Mouse (Mus musculus): ENCODE results near the gene Nudt15.
A peak's percentile ranks its signal among the peaks of the same experiment; 100 is the strongest.

Nudt15 gene

GRCm38 (mm10) chr14:73507702-73508376, 40.2 kb downstream of the Nudt15 start:
- DNase-seq: no peak

GRCm38 (mm10) chr14:73507200-73507599, 40.8 kb downstream of the Nudt15 start:
- no peak for DNase-seq

GRCm38 (mm10) chr14:73506283-73506682, 41.8 kb downstream of the Nudt15 start:
- no peak for DNase-seq

- DNase-seq: no peak
Observed at GRCm38 (mm10) chr14:73503237-73503933, 44.7 kb downstream of the Nudt15 start.

- DNase-seq: peak; percentile 47 to 63
Observed at GRCm38 (mm10) chr14:73502591-73503184, 45.4 kb downstream of the Nudt15 start.

- no peak for DNase-seq
Observed at GRCm38 (mm10) chr14:73501721-73502120, 46.3 kb downstream of the Nudt15 start.

GRCm38 (mm10) chr14:73501283-73501682, 46.8 kb downstream of the Nudt15 start:
- no peak for DNase-seq

GRCm38 (mm10) chr14:73495753-73496152, 52.3 kb downstream of the Nudt15 start:
- no peak for DNase-seq

GRCm38 (mm10) chr14:73494122-73494521, 53.9 kb downstream of the Nudt15 start:
- no peak for DNase-seq

- DNase-seq: no peak
Observed at GRCm38 (mm10) chr14:73493356-73493755, 54.7 kb downstream of the Nudt15 start.

GRCm38 (mm10) chr14:73486641-73487040, 61.4 kb downstream of the Nudt15 start:
- DNase-seq: no peak

GRCm38 (mm10) chr14:73484366-73485110, 63.5 kb downstream of the Nudt15 start:
- DNase-seq: peak in 1 of 2 experiments; percentile 24

GRCm38 (mm10) chr14:73483516-73484229, 64.4 kb downstream of the Nudt15 start:
- DNase-seq: no peak

- no peak for DNase-seq
Observed at GRCm38 (mm10) chr14:73479771-73480170, 68.3 kb downstream of the Nudt15 start.

- DNase-seq: no peak
Observed at GRCm38 (mm10) chr14:73478321-73478720, 69.7 kb downstream of the Nudt15 start.

- DNase-seq: no peak
Observed at GRCm38 (mm10) chr14:73477077-73477476, 71.0 kb downstream of the Nudt15 start.

GRCm38 (mm10) chr14:73476361-73476934, 71.6 kb downstream of the Nudt15 start:
- no peak for DNase-seq

- peak in 1 of 2 experiments; percentile 17 for DNase-seq
Observed at GRCm38 (mm10) chr14:73475506-73475905, 72.5 kb downstream of the Nudt15 start.

GRCm38 (mm10) chr14:73474636-73475093, 73.4 kb downstream of the Nudt15 start:
- DNase-seq: peak; percentile 46 to 55

GRCm38 (mm10) chr14:73473670-73474460, 74.2 kb downstream of the Nudt15 start:
- peak; percentile 72 to 83 for DNase-seq

- peak in 1 of 2 experiments; percentile 43 for DNase-seq
Observed at GRCm38 (mm10) chr14:73472205-73472604, 75.8 kb downstream of the Nudt15 start.

All from cerebellum, postnatal 25 days (tissue).